Mouse (Mus musculus): ENCODE measurements around the gene Fgd2.
A peak's percentile ranks its signal among the peaks of the same experiment; 100 is the strongest.
"Not testable (repeated sequence)": the region's sequence is repeated elsewhere in the genome, so short reads cannot be mapped to it uniquely, and the experiment has no call there.

The Fgd2 gene

GRCm38 (mm10) chr17:29361982-29362691 is 1.4 kb downstream of the Fgd2 start:
- no peak for DNase-seq (ENCODE audit: extremely low read depth, low read depth)

GRCm38 (mm10) chr17:29363109-29363508 is 2.4 kb downstream of the Fgd2 start:
- no peak for DNase-seq (ENCODE audit: extremely low read depth, low read depth)

- DNase-seq (ENCODE audit: extremely low read depth, low read depth), result no peak
Measured at GRCm38 (mm10) chr17:29365105-29365621, 4.4 kb downstream of the Fgd2 start.

GRCm38 (mm10) chr17:29368726-29369125 is 8.0 kb downstream of the Fgd2 start:
- no peak for DNase-seq (ENCODE audit: extremely low read depth, low read depth)

GRCm38 (mm10) chr17:29370984-29371723 is 10.4 kb downstream of the Fgd2 start:
- peak; percentile 66 for DNase-seq (ENCODE audit: extremely low read depth, low read depth)

GRCm38 (mm10) chr17:29375871-29376270 is 15.2 kb downstream of the Fgd2 start:
- no peak for DNase-seq (ENCODE audit: extremely low read depth, low read depth)

GRCm38 (mm10) chr17:29378056-29378455 is 17.3 kb downstream of the Fgd2 start:
- DNase-seq (ENCODE audit: extremely low read depth, low read depth), result no peak

GRCm38 (mm10) chr17:29380241-29380640 is 19.5 kb downstream of the Fgd2 start:
- DNase-seq (ENCODE audit: extremely low read depth, low read depth), result no peak

GRCm38 (mm10) chr17:29381472-29381871 is 20.8 kb downstream of the Fgd2 start:
- DNase-seq (ENCODE audit: extremely low read depth, low read depth), result peak; percentile 66

- DNase-seq (ENCODE audit: extremely low read depth, low read depth), result no peak
Measured at GRCm38 (mm10) chr17:29382417-29382816, 21.7 kb downstream of the Fgd2 start.

GRCm38 (mm10) chr17:29383923-29384322 is 23.2 kb downstream of the Fgd2 start:
- DNase-seq (ENCODE audit: extremely low read depth, low read depth), result no peak

- DNase-seq (ENCODE audit: extremely low read depth, low read depth), result no peak
Measured at GRCm38 (mm10) chr17:29384850-29385438, 24.2 kb downstream of the Fgd2 start.

- DNase-seq (ENCODE audit: extremely low read depth, low read depth), result no peak
Measured at GRCm38 (mm10) chr17:29385746-29386145, 25.0 kb downstream of the Fgd2 start.

- DNase-seq (ENCODE audit: extremely low read depth, low read depth), result no peak
Measured at GRCm38 (mm10) chr17:29388978-29389377, 28.3 kb downstream of the Fgd2 start.

GRCm38 (mm10) chr17:29391280-29391679 is 30.6 kb downstream of the Fgd2 start:
- no peak for DNase-seq (ENCODE audit: extremely low read depth, low read depth)

GRCm38 (mm10) chr17:29393335-29394089 is 32.8 kb downstream of the Fgd2 start:
- peak; percentile 85 for DNase-seq (ENCODE audit: extremely low read depth, low read depth)

- DNase-seq (ENCODE audit: extremely low read depth, low read depth), result no peak
Measured at GRCm38 (mm10) chr17:29394106-29394760, 33.5 kb downstream of the Fgd2 start.

GRCm38 (mm10) chr17:29394761-29395160 is 34.0 kb downstream of the Fgd2 start:
- not testable (repeated sequence) for DNase-seq (ENCODE audit: extremely low read depth, low read depth)

- peak; percentile 93 for DNase-seq (ENCODE audit: extremely low read depth, low read depth)
Measured at GRCm38 (mm10) chr17:29395381-29395780, 34.7 kb downstream of the Fgd2 start.

- no peak for DNase-seq (ENCODE audit: extremely low read depth, low read depth)
Measured at GRCm38 (mm10) chr17:29396056-29396799, 35.5 kb downstream of the Fgd2 start.
